Mouse (Mus musculus): ENCODE data around the gene Gm20897.
"Not testable (repeated sequence)": the region's sequence is repeated elsewhere in the genome, so short reads cannot be mapped to it uniquely, and the experiment has no call there.

The Gm20897 gene

DNA sequence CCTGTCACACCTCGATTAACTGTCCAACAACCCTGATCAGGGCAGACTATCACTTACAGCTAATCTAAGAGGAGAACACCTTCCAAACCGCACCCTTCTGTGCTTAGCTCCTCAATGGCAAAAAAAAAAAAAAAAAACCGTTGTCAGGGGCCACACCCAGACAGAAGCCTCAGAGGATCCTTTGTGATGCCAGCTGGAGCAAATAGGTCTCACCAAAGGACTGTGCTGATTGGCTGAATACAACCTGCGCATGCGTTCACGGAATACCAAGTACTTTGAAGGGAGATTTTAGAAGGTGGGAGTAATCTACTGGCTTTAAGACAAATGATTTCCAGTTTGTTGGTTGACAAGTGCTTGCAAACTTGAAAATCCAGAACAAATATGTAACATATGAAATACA lies at the start of gene Gm20897:
Gene Gm20897 (minus strand): TSS at position 101 of the 400 bp plus-strand sequence.
- in situ Hi-C loops (cut with MboI, MseI), result not testable (repeated sequence)

All from T-helper 1 cell (primary cell).